Mouse (Mus musculus) embryo, embryonic 10.5 days (tissue): Measurements from ENCODE around the gene Rnf145.
"Not testable (repeated sequence)": the region's sequence is repeated elsewhere in the genome, so short reads cannot be mapped to it uniquely, and the experiment has no call there.

Source experiments
- DNase-seq: peaks from one replicate; pipeline ENCODE4 v3.0.0-alpha.2; 2015; ENCODE audit warnings: low spot score

Gene Rnf145

GRCm38 (mm10) chr11:44562389-44563135 lies 43.8 kb downstream of the Rnf145 start:
- no peak for DNase-seq

GRCm38 (mm10) chr11:44564245-44564864 lies 45.6 kb downstream of the Rnf145 start:
- no peak for DNase-seq

- DNase-seq = no peak
Measured at GRCm38 (mm10) chr11:44564940-44565339, 46.2 kb downstream of the Rnf145 start.

GRCm38 (mm10) chr11:44570336-44570735 lies 51.6 kb downstream of the Rnf145 start:
- not testable (repeated sequence) for DNase-seq

GRCm38 (mm10) chr11:44572781-44573180 lies 54.0 kb downstream of the Rnf145 start:
- DNase-seq = no peak

GRCm38 (mm10) chr11:44573396-44573795 lies 54.6 kb downstream of the Rnf145 start:
- no peak for DNase-seq

GRCm38 (mm10) chr11:44574391-44574790 lies 55.6 kb downstream of the Rnf145 start:
- no peak for DNase-seq

GRCm38 (mm10) chr11:44574820-44575219 lies 56.1 kb downstream of the Rnf145 start:
- DNase-seq = no peak

GRCm38 (mm10) chr11:44577911-44578310 lies 59.1 kb downstream of the Rnf145 start:
- DNase-seq = no peak

- DNase-seq = peak; percentile 71
Measured at GRCm38 (mm10) chr11:44581277-44581683, 62.5 kb downstream of the Rnf145 start.

GRCm38 (mm10) chr11:44586047-44586696 lies 67.4 kb downstream of the Rnf145 start:
- peak; percentile 96 for DNase-seq

- no peak for DNase-seq
Measured at GRCm38 (mm10) chr11:44593016-44593415, 74.3 kb downstream of the Rnf145 start.

GRCm38 (mm10) chr11:44594768-44595167 lies 76.0 kb downstream of the Rnf145 start:
- DNase-seq = no peak

GRCm38 (mm10) chr11:44606881-44607280 lies 88.1 kb downstream of the Rnf145 start:
- no peak for DNase-seq

- DNase-seq = no peak
Measured at GRCm38 (mm10) chr11:44608646-44609045, 89.9 kb downstream of the Rnf145 start.

- peak; percentile 97 for DNase-seq
Measured at GRCm38 (mm10) chr11:44610971-44611781, 92.4 kb downstream of the Rnf145 start.

- peak; percentile 41 for DNase-seq
Measured at GRCm38 (mm10) chr11:44612156-44612555, 93.4 kb downstream of the Rnf145 start.

GRCm38 (mm10) chr11:44612681-44613410 lies 94.1 kb downstream of the Rnf145 start:
- peak; percentile 62 for DNase-seq

GRCm38 (mm10) chr11:44613411-44614180 lies 94.8 kb downstream of the Rnf145 start:
- DNase-seq = peak; percentile 55
